Mouse (Mus musculus) erythroblast, embryonic 14.5 days (primary cell): ENCODE measurements around the gene Olfr686.

Experiments used
- GATA1 ChIP-seq: IDR thresholded peaks from 2 replicates; pipeline ENCODE4 v1.6.1; 2012; ENCODE audit warnings: low read length, inconsistent platforms, mixed read lengths
- TAL1 ChIP-seq: IDR thresholded peaks from 3 replicates; pipeline ENCODE4 v1.6.1; 2012; ENCODE audit warnings: low read length, inconsistent platforms, mixed read lengths

GRCm38 (mm10) chr7:105214761-105215160 lies 7.5 kb upstream of the Olfr686 start:
- TF ChIP-seq GATA1 (no peak), TAL1 (no peak)
